Mouse (Mus musculus) MEL (cell line): Measurements from ENCODE around the gene Acad12.

Experiments used
- BHLHE40 ChIP-seq: IDR thresholded peaks from 2 replicates; pipeline ENCODE4 v1.6.1; 2012; ENCODE audit warnings: low read depth, mild to moderate bottlenecking, inconsistent platforms, low read length, improper control_type of control experiment, borderline replicate concordance
- HCFC1 ChIP-seq: IDR thresholded peaks from 2 replicates; pipeline ENCODE4 v1.6.1; 2012; ENCODE audit warnings: low read depth, mild to moderate bottlenecking, inconsistent platforms, low read length, improper control_type of control experiment, moderate library complexity
- POLR2A ChIP-seq, 2 experiments: IDR thresholded peaks; 2 replicates each; pipeline ENCODE4 v1.6.1; 2011 to 2012; ENCODE audit warnings: low read length in 2 of 2, mild to moderate bottlenecking in 2 of 2, control low read depth in 1 of 2, improper control_type of control experiment in 1 of 2, low read depth in 1 of 2, moderate library complexity in 1 of 2; ENCODE audit not compliant: control insufficient read depth in 1 of 2, insufficient read depth in 1 of 2, poor library complexity in 1 of 2
- POLR2AphosphoS5 ChIP-seq: IDR thresholded peaks from 2 replicates; pipeline ENCODE4 v1.6.1; 2012; ENCODE audit warnings: low read depth, borderline replicate concordance, mild to moderate bottlenecking, inconsistent platforms, low read length, moderate library complexity, mixed read lengths
- ZNF384 ChIP-seq: IDR thresholded peaks from 2 replicates; pipeline ENCODE4 v1.6.1; 2012; ENCODE audit warnings: low read depth, mild to moderate bottlenecking, inconsistent platforms, low read length, improper control_type of control experiment

GRCm38 (mm10) chr5:121581945-121582344, 36.8 kb downstream of the Acad12 start:
- TF ChIP-seq POLR2A (IDR thresholded peaks at IDR 0.05; ENCODE audit: control insufficient read depth in 1 of 2, insufficient read depth in 1 of 2, low read depth in 1 of 2, low read length in 2 of 2, poor library complexity in 1 of 2) (no peak), ZNF384 (no peak), POLR2AphosphoS5 (no peak), HCFC1 (no peak), BHLHE40 (no peak)
